Mouse (Mus musculus): ENCODE data around the gene Vwa3b. TPM values are rescaled to one million over a fixed set of nuclear protein-coding genes. Genes with fewer than 3 reads are reported as not detected.

The Vwa3b gene
- polyA plus RNA-seq, 1 experiment from 2014 or later, result 0.75 TPM

DNA sequence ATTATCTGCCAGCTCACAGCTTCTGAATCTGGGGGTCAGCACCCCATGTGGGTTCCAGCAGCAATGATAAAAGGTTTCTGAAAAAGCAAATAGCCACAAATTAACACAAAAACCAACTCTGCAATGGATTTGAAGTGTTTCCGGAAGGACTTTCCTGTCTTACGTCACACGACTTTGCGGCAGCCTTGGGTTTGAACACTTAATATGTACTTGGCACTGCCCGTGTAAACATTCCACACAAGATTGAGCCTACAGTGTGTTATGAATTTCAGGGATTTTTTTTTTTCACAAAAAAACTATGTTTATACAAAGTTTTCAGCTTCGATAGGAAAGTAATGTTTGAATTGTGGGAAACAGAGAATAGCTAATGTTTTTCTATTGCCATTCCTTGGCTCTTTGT lies 7.4 kb upstream of the Vwa3b start:
- no peaks in the 10 kb centered on the region for H3K4me1 ChIP-seq (replicated peaks)
- H3K36me3 ChIP-seq, result no peaks in the 10 kb centered on the region
- no peaks in the 10 kb centered on the region for H3K27me3 ChIP-seq
- no peaks in the 10 kb centered on the region for H3K9me3 ChIP-seq
- no peak for ATAC-seq (ENCODE audit: low FRiP score, low read depth)
- H3K4me3 ChIP-seq, result no peak overlapping the region
- WGBS, result 91% methylated on average over 6 of the region's 6 CpGs
- no peak overlapping the region for H3K27ac ChIP-seq (replicated peaks)
- no peak overlapping the region for H3K9ac ChIP-seq
- H3K4me2 ChIP-seq, result no peak overlapping the region

DNA sequence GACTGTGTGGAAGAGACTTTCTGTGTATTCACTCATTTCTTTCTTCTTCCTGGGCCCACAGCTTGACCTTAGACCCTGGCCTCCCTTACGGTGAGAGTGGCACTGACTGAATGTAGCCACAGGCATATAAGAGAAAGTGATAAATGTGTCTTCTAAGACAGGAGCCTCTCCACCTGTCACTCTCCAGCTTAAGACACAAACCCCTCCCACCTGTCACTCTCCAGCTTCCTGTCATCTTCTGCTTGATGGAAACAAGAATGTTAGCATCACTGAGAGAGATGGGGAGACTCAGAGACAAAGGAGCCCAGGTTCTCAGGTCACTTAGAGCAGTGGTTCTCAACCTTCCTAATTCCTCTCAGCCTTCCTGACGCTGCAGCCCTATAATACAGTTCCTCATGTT lies 3.7 kb upstream of the Vwa3b start:
- no peaks in the 10 kb centered on the region for H3K9me3 ChIP-seq
- no peak overlapping the region for H3K4me2 ChIP-seq
- ATAC-seq (ENCODE audit: low FRiP score, low read depth), result no peak
- no peaks in the 10 kb centered on the region for H3K4me1 ChIP-seq (replicated peaks)
- H3K36me3 ChIP-seq, result no peaks in the 10 kb centered on the region
- no peak overlapping the region for H3K27ac ChIP-seq (replicated peaks)
- no peak overlapping the region for H3K9ac ChIP-seq
- H3K27me3 ChIP-seq, result no peaks in the 10 kb centered on the region
- H3K4me3 ChIP-seq, result no peak overlapping the region
- WGBS, result 73% methylated on average over 2 of the region's 2 CpGs

DNA sequence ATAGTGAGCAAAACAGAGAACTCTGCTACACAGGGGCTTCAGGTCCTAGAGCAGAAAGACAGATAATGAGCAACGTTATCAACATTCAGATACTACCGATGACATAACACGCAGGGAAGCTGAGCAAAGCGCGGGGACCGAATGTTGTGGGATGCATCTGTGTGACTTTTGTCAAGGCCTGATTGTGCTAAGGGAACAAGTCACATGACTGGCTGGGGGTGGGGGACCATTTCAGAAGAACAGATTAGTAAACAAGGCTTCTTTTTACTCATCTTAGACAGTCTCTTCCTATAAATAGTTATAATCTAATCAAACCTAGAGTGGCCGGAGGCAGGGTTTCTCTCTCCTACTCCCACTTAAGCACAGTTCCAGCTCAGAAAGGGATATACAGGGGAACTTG lies 1.7 kb upstream of the Vwa3b start:
- Histone ChIP-seq H3K27me3 (no peaks in the 10 kb centered on the region), H3K9ac (no peak overlapping the region), H3K4me3 (no peak overlapping the region), H3K27ac (replicated peaks) (no peak overlapping the region), H3K4me1 (replicated peaks) (peaks cover 6% of the 10 kb centered on the region), H3K4me2 (no peak overlapping the region), H3K36me3 (no peaks in the 10 kb centered on the region), H3K9me3 (no peaks in the 10 kb centered on the region)
- 93% methylated on average over 7 of the region's 7 CpGs for WGBS
- no peak for ATAC-seq (ENCODE audit: low FRiP score, low read depth)

GRCm38 (mm10) chr1:37025376-37025775 lies 1.0 kb upstream of the Vwa3b start:
- no peak overlapping the region for H3K4me3 ChIP-seq
- 84% methylated on average over 1 of the region's 1 CpGs for WGBS
- H3K36me3 ChIP-seq, result no peaks in the 10 kb centered on the region
- H3K9me3 ChIP-seq, result no peaks in the 10 kb centered on the region
- H3K4me2 ChIP-seq, result no peak overlapping the region
- H3K27me3 ChIP-seq, result no peaks in the 10 kb centered on the region
- no peak overlapping the region for H3K27ac ChIP-seq (replicated peaks)
- H3K9ac ChIP-seq, result no peak overlapping the region
- peaks cover 9% of the 10 kb centered on the region for H3K4me1 ChIP-seq (replicated peaks)
- ATAC-seq (ENCODE audit: low FRiP score, low read depth), result no peak

DNA sequence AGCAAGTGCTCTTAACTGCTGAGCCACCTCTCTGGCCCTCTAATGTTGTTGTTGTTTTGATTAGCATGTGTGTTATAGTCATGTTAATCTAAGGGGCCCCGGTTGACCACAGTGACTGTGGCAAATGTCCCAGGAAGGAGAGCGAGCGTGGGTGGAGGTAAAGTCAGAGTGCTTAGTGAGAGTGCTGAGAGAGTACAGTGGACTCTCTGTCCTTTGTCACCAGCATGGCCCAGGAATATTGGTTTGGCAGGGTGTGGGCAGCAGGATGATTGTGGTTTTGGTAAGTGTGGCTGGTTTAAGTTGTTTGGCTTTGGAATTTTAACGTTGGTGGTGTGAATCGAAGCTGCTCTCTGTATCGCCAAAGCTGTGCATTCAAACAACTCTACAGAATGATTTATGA lies 470 bp downstream of the Vwa3b start:
- H3K9me3 ChIP-seq, result no peaks in the 10 kb centered on the region
- H3K4me1 ChIP-seq (replicated peaks), result peaks cover 9% of the 10 kb centered on the region
- 81% methylated on average over 6 of the region's 6 CpGs for WGBS
- H3K4me2 ChIP-seq, result no peak overlapping the region
- ATAC-seq (ENCODE audit: low FRiP score, low read depth), result no peak
- no peak overlapping the region for H3K27ac ChIP-seq (replicated peaks)
- H3K4me3 ChIP-seq, result no peak overlapping the region
- no peak overlapping the region for H3K9ac ChIP-seq
- no peaks in the 10 kb centered on the region for H3K36me3 ChIP-seq
- H3K27me3 ChIP-seq, result 0 out of 2 replicates have a peak, but pooled peaks cover 2% of the 10 kb centered on the region

DNA sequence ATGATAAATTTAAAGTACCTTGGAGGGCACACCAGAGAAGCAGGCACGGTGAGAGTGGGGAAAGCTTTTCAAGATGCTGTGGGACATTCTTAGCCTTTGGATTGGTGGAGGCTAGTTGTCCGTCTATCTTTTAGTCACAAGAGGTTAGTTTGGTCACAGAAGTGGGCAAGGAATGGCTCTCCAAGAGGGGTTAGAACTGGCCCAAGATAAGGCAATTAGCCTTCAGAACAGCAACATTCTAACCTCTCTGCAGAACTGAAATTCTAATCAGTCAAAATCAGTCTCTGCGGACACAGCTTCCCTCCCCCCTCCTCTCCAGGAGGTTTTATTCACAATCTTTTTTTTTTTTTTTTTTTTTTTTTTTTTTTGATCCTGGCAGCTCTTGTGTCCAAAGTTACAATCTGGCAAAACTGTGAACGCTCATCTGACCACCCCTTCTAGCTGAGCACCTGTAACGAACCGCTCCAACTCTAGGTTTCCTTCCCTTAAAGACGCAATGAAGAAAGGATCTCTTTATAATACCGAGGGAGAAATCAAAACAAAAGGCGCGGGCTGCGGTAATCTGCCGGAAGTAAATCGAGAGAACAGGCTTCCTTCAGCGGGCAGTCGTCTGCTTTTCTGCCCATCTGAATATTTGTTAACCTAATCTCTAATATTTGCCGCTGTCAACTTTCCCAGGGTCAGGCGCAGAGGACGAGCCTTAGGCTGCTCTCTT lies 2.2 kb downstream of the Vwa3b start:
- Histone ChIP-seq H3K36me3 (no peaks in the 10 kb centered on the region), H3K4me3 (peak overlapping the region; percentile 74), H3K27me3 (0 out of 2 replicates have a peak, but pooled peaks cover 2% of the 10 kb centered on the region), H3K27ac (replicated peaks) (peak overlapping the region; percentile 57; the same call in 1 of the 2 replicates), H3K4me2 (peak overlapping the region; percentile 96), H3K4me1 (replicated peaks) (peaks cover 9% of the 10 kb centered on the region), H3K9me3 (no peaks in the 10 kb centered on the region), H3K9ac (peak overlapping the region; percentile 43)
- ATAC-seq (ENCODE audit: low FRiP score, low read depth), result peak; percentile 27; the same call in 1 of the 2 replicates
- WGBS, result 4% methylated on average over 18 of the region's 18 CpGs

DNA sequence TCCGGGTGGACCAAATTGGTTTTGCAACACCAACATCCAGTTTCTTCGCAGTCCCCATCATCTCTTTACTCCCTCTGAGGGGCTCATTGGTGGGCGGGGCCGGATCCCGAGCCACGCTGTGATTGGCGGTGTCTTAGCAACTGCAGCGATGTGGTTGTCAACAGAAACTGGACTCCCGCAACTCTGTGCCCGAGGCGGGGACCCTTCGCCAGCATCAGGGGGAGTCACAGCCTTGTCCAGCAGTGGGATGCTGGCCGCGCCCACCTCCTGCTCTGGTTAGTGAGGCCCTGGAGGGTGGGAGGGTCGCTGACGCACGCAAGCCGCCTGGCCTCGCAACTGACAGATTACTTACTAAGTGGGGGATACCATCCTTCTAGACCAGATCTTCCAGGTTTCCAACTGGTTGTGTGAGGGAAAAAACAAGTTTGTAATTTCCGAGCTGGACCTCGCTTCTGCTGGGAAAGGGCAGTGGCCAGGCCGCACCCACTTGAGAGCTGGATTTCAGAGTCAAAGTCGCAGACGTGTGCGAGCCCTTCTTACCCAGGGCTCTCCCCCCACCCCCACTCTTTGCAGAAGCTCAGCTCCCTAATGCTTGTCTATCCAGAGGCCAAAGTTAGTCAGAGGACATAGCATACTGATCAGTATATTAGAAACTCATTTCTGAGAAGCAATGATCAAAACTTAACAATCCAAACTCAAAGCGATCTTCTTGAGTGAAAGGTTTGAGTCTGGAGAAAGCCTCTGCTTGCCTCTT lies 2.9 kb downstream of the Vwa3b start:
- Histone ChIP-seq H3K4me2 (peak overlapping the region; percentile 96), H3K4me3 (peak overlapping the region; percentile 74), H3K27me3 (0 out of 2 replicates have a peak, but pooled peaks cover 2% of the 10 kb centered on the region), H3K27ac (replicated peaks) (peak overlapping the region; percentile 57; the same call in 1 of the 2 replicates), H3K9me3 (no peaks in the 10 kb centered on the region), H3K36me3 (no peaks in the 10 kb centered on the region), H3K9ac (peak overlapping the region; percentile 43), H3K4me1 (replicated peaks) (peaks cover 9% of the 10 kb centered on the region)
- ATAC-seq (ENCODE audit: low FRiP score, low read depth), result peak; percentile 98
- 3% methylated on average over 26 of the region's 26 CpGs for WGBS

GRCm38 (mm10) chr1:37029942-37030341 lies 3.5 kb downstream of the Vwa3b start:
- ATAC-seq (ENCODE audit: low FRiP score, low read depth), result no peak
- WGBS, result 58% methylated on average over 5 of the region's 5 CpGs
- Histone ChIP-seq H3K9ac (no peak overlapping the region), H3K9me3 (no peaks in the 10 kb centered on the region), H3K4me2 (peak overlapping the region; percentile 96), H3K27ac (replicated peaks) (no peak overlapping the region), H3K4me1 (replicated peaks) (peaks cover 9% of the 10 kb centered on the region), H3K4me3 (peak overlapping the region; percentile 74; the same call in 1 of the 2 replicates), H3K36me3 (no peaks in the 10 kb centered on the region), H3K27me3 (0 out of 2 replicates have a peak, but pooled peaks cover 2% of the 10 kb centered on the region)

- Histone ChIP-seq H3K4me2 (no peak overlapping the region), H3K9me3 (no peaks in the 10 kb centered on the region), H3K4me1 (replicated peaks) (peaks cover 9% of the 10 kb centered on the region), H3K9ac (no peak overlapping the region), H3K4me3 (no peak overlapping the region), H3K27me3 (0 out of 2 replicates have a peak, but pooled peaks cover 2% of the 10 kb centered on the region), H3K27ac (replicated peaks) (no peak overlapping the region), H3K36me3 (no peaks in the 10 kb centered on the region)
- WGBS, result 85% methylated on average over 2 of the region's 2 CpGs
- ATAC-seq (ENCODE audit: low FRiP score, low read depth), result no peak
Observed at GRCm38 (mm10) chr1:37030693-37031092, 4.3 kb downstream of the Vwa3b start.

DNA sequence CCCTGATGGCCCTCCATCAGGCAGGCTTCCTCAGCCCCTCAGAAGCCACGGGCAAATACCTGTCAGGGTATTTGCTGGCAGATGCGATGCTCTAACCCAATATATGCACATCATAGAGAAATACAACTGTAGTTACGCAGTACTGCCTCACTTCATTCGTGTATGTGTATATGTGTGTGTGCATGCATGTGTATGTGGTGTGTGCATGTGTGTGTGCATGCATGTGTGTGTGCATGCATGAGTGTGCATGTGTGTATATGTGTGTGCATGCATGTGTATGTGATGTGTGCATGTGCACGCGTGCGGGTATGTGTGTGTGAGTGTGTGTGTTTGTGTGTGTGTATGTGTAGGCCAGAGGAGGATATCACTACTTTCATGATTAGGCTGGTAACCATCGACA lies 9.5 kb downstream of the Vwa3b start:
- H3K4me1 ChIP-seq (replicated peaks), result no peaks in the 10 kb centered on the region

GRCm38 (mm10) chr1:37041126-37041525 lies 14.7 kb downstream of the Vwa3b start:
- no peaks in the 10 kb centered on the region for H3K36me3 ChIP-seq
- WGBS, result 95% methylated on average over 7 of the region's 7 CpGs
- ATAC-seq (ENCODE audit: low FRiP score, low read depth), result no peak

More for the DNA sequence above, 9.5 kb downstream of the Vwa3b start:
- Histone ChIP-seq H3K36me3 (no peaks in the 10 kb centered on the region), H3K4me3 (no peak overlapping the region), H3K9me3 (no peaks in the 10 kb centered on the region), H3K27me3 (0 out of 2 replicates have a peak, but pooled peaks cover 2% of the 10 kb centered on the region), H3K27ac (replicated peaks) (no peak overlapping the region), H3K9ac (no peak overlapping the region), H3K4me2 (no peak overlapping the region)
- WGBS, result 92% methylated on average over 8 of the region's 8 CpGs
- ATAC-seq (ENCODE audit: low FRiP score, low read depth), result no peak

DNA sequence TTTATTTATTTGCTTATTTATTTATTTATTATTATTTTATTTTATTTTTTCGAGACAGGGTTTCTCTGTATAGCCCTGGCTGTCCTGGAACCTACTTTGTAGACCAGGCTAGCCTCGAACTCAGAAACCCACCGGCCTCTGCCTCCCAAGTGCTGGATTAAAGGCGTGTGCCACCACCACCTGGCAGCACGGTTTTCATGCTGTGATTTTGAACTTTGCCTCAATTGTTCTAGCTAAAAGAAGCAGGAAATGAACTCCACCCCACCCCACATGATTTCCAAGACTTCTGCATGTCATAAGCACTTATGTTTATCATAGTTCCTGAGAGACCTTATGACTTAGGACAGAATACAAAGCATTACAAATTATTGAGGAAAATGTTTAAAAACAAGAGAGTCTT lies 15.5 kb downstream of the Vwa3b start:
- Histone ChIP-seq H3K27me3 (no peaks in the 10 kb centered on the region), H3K4me1 (replicated peaks) (no peaks in the 10 kb centered on the region), H3K9me3 (no peaks in the 10 kb centered on the region), H3K4me3 (no peak overlapping the region), H3K4me2 (no peak overlapping the region), H3K9ac (no peak overlapping the region), H3K27ac (replicated peaks) (no peak overlapping the region), H3K36me3 (no peaks in the 10 kb centered on the region)
- WGBS, result 90% methylated on average over 5 of the region's 5 CpGs
- no peak for ATAC-seq (ENCODE audit: low FRiP score, low read depth)

More at GRCm38 (mm10) chr1:37041126-37041525, 14.7 kb downstream of the Vwa3b start:
- Histone ChIP-seq H3K27me3 (no peaks in the 10 kb centered on the region), H3K9me3 (no peaks in the 10 kb centered on the region), H3K27ac (replicated peaks) (no peak overlapping the region), H3K4me2 (no peak overlapping the region), H3K9ac (no peak overlapping the region), H3K4me1 (replicated peaks) (no peaks in the 10 kb centered on the region), H3K4me3 (no peak overlapping the region)

All from hindbrain, embryonic 15.5 days (tissue).